Mouse (Mus musculus): ENCODE data around the gene Fut4. TPM values are rescaled to one million over a fixed set of nuclear protein-coding genes. Genes with fewer than 3 reads are reported as not detected.
"Not testable (repeated sequence)": the region's sequence is repeated elsewhere in the genome, so short reads cannot be mapped to it uniquely, and the experiment has no call there.

Fut4 gene
- polyA plus RNA-seq, 1 experiment, result 0.26 TPM

GRCm38 (mm10) chr9:14721610-14722009 lies 30.6 kb downstream of the Fut4 start:
- TF ChIP-seq POLR2A (IDR thresholded peaks at IDR 0.05; ENCODE audit: borderline replicate concordance, insufficient read depth, low read length) (no peak), CTCF (IDR thresholded peaks at IDR 0.05; ENCODE audit: borderline replicate concordance, insufficient read depth, low read depth, low read length) (no peak)
- no peak for DNase-seq
- H3K27ac ChIP-seq (ENCODE audit: insufficient read depth, low read length), result no peak overlapping the region
- H3K27me3 ChIP-seq (ENCODE audit: control insufficient read depth, insufficient read depth, low read length), result no peaks in the 10 kb centered on the region
- no peak overlapping the region for H3K4me3 ChIP-seq (replicated peaks; ENCODE audit: insufficient read depth, low read depth, low read length)
- 80% methylated on average over 5 of the region's 5 CpGs for WGBS
- H3K4me1 ChIP-seq (ENCODE audit: control insufficient read depth, insufficient read depth, low read length), result no peaks in the 10 kb centered on the region

GRCm38 (mm10) chr9:14720384-14720783 lies 31.8 kb downstream of the Fut4 start:
- Histone ChIP-seq H3K4me1 (ENCODE audit: control insufficient read depth, insufficient read depth, low read length) (no peaks in the 10 kb centered on the region), H3K27ac (ENCODE audit: insufficient read depth, low read length) (no peak overlapping the region), H3K4me3 (replicated peaks; ENCODE audit: insufficient read depth, low read depth, low read length) (no peak overlapping the region), H3K27me3 (ENCODE audit: control insufficient read depth, insufficient read depth, low read length) (no peaks in the 10 kb centered on the region)
- WGBS, result 69% methylated on average over 2 of the region's 2 CpGs
- no peak for DNase-seq
- no peak for TF ChIP-seq POLR2A (IDR thresholded peaks at IDR 0.05; ENCODE audit: borderline replicate concordance, insufficient read depth, low read length)
- TF ChIP-seq CTCF (IDR thresholded peaks at IDR 0.05; ENCODE audit: borderline replicate concordance, insufficient read depth, low read depth, low read length), result no peak

GRCm38 (mm10) chr9:14718332-14718691 lies 33.9 kb downstream of the Fut4 start:
- DNase-seq, result no peak
- H3K4me3 ChIP-seq (replicated peaks; ENCODE audit: insufficient read depth, low read depth, low read length), result no peak overlapping the region
- TF ChIP-seq POLR2A (IDR thresholded peaks at IDR 0.05; ENCODE audit: borderline replicate concordance, insufficient read depth, low read length) (no peak), CTCF (IDR thresholded peaks at IDR 0.05; ENCODE audit: borderline replicate concordance, insufficient read depth, low read depth, low read length) (no peak)
- H3K27me3 ChIP-seq (ENCODE audit: control insufficient read depth, insufficient read depth, low read length), result no peaks in the 10 kb centered on the region
- H3K4me1 ChIP-seq (ENCODE audit: control insufficient read depth, insufficient read depth, low read length), result no peaks in the 10 kb centered on the region
- H3K27ac ChIP-seq (ENCODE audit: insufficient read depth, low read length), result no peak overlapping the region

GRCm38 (mm10) chr9:14717689-14718331 lies 34.4 kb downstream of the Fut4 start:
- H3K4me3 ChIP-seq (replicated peaks; ENCODE audit: insufficient read depth, low read depth, low read length), result no peak overlapping the region
- H3K27me3 ChIP-seq (ENCODE audit: control insufficient read depth, insufficient read depth, low read length), result no peaks in the 10 kb centered on the region
- no peak overlapping the region for H3K27ac ChIP-seq (ENCODE audit: insufficient read depth, low read length)
- WGBS, result 7% methylated on average over 14 of the region's 14 CpGs
- no peaks in the 10 kb centered on the region for H3K4me1 ChIP-seq (ENCODE audit: control insufficient read depth, insufficient read depth, low read length)
- no peak for DNase-seq
- no peak for TF ChIP-seq POLR2A (IDR thresholded peaks at IDR 0.05; ENCODE audit: borderline replicate concordance, insufficient read depth, low read length)
- TF ChIP-seq CTCF (IDR thresholded peaks at IDR 0.05; ENCODE audit: borderline replicate concordance, insufficient read depth, low read depth, low read length), result no peak

- no peaks in the 10 kb centered on the region for H3K27me3 ChIP-seq (ENCODE audit: control insufficient read depth, insufficient read depth, low read length)
- 87% methylated on average over 15 of the region's 15 CpGs for WGBS
- TF ChIP-seq POLR2A (IDR thresholded peaks at IDR 0.05; ENCODE audit: borderline replicate concordance, insufficient read depth, low read length) (no peak), CTCF (IDR thresholded peaks at IDR 0.05; ENCODE audit: borderline replicate concordance, insufficient read depth, low read depth, low read length) (no peak)
- no peak overlapping the region for H3K4me3 ChIP-seq (replicated peaks; ENCODE audit: insufficient read depth, low read depth, low read length)
- no peak for DNase-seq
- H3K4me1 ChIP-seq (ENCODE audit: control insufficient read depth, insufficient read depth, low read length), result no peaks in the 10 kb centered on the region
- H3K27ac ChIP-seq (ENCODE audit: insufficient read depth, low read length), result no peak overlapping the region
Observed at GRCm38 (mm10) chr9:14715258-14715657, 36.9 kb downstream of the Fut4 start.

- WGBS, result 86% methylated on average over 3 of the region's 3 CpGs
- Histone ChIP-seq H3K27me3 (ENCODE audit: control insufficient read depth, insufficient read depth, low read length) (no peaks in the 10 kb centered on the region), H3K27ac (ENCODE audit: insufficient read depth, low read length) (no peak overlapping the region), H3K4me1 (ENCODE audit: control insufficient read depth, insufficient read depth, low read length) (no peaks in the 10 kb centered on the region), H3K4me3 (replicated peaks; ENCODE audit: insufficient read depth, low read depth, low read length) (no peak overlapping the region)
- no peak for DNase-seq
- no peak for TF ChIP-seq POLR2A (IDR thresholded peaks at IDR 0.05; ENCODE audit: borderline replicate concordance, insufficient read depth, low read length)
- no peak for TF ChIP-seq CTCF (IDR thresholded peaks at IDR 0.05; ENCODE audit: borderline replicate concordance, insufficient read depth, low read depth, low read length)
Observed at GRCm38 (mm10) chr9:14710910-14711309, 41.3 kb downstream of the Fut4 start.

GRCm38 (mm10) chr9:14705321-14706162 lies 46.7 kb downstream of the Fut4 start:
- no peak for DNase-seq
- no peak overlapping the region for H3K4me3 ChIP-seq (replicated peaks; ENCODE audit: insufficient read depth, low read depth, low read length)
- no peaks in the 10 kb centered on the region for H3K4me1 ChIP-seq (ENCODE audit: control insufficient read depth, insufficient read depth, low read length)
- no peak overlapping the region for H3K27ac ChIP-seq (ENCODE audit: insufficient read depth, low read length)
- 65% methylated on average over 13 of the region's 13 CpGs for WGBS
- H3K27me3 ChIP-seq (ENCODE audit: control insufficient read depth, insufficient read depth, low read length), result no peaks in the 10 kb centered on the region
- no peak for TF ChIP-seq CTCF (IDR thresholded peaks at IDR 0.05; ENCODE audit: borderline replicate concordance, insufficient read depth, low read depth, low read length)
- TF ChIP-seq POLR2A (IDR thresholded peaks at IDR 0.05; ENCODE audit: borderline replicate concordance, insufficient read depth, low read length), result no peak

GRCm38 (mm10) chr9:14700795-14701194 lies 51.4 kb downstream of the Fut4 start:
- H3K4me1 ChIP-seq (ENCODE audit: control insufficient read depth, insufficient read depth, low read length); H3K27me3 ChIP-seq (ENCODE audit: control insufficient read depth, insufficient read depth, low read length); H3K27ac ChIP-seq (ENCODE audit: insufficient read depth, low read length); H3K4me3 ChIP-seq (replicated peaks; ENCODE audit: insufficient read depth, low read depth, low read length); DNase-seq: not testable (repeated sequence)
- 92% methylated on average over 1 of the region's 1 CpGs for WGBS

Data from cerebellum, adult 2 months (tissue).